Comparison of ENCODE assay signal across 8 mouse cellular contexts in the genomic region with DNA sequence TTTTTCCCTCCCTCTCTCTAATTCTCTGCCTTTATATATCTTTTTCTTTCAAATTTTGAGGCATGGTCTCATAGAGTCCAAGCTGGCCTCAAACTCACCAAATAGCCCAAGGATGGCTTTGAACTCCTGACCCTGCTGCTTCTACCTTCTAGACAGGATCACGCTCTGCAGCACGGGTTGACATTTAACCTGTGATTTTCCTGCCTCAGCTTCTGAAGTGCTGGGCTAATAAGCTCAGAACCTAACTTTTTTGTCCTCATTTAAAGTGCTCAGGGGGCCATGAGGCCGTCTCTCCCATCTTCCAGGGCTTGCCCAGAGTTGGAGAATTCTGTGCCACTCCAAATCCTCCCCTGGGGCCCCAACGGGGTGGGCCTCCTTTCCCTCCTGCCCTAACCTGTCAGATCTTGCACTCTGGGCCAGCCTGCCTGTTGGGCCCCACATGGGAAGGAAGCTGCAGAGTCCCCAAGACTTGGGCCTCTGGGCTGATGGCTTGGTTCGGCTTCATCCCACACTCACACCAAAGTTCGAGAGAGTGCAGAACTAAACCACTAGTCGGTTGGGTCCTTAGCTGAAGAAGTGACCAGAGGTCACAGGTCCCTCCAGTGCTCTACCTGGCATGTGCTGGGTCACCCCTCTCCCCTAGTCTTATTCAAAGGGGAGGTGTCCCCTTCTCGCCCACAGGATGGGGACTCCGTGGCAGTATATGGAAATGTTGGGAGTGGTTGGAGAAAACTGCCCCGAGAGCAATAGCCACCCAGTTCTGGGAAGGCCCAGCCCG. TPM values are rescaled to one million over a fixed set of nuclear protein-coding genes. Genes with fewer than 3 reads are reported as not detected.
DNase-seq lines count a peak whose midpoint lies in the region; ATAC-seq lines count a peak whose summit lies in the region.

No protein-coding gene starts in this region.

- H3K36me3 ChIP-seq in liver, embryonic 11.5 days (ENCODE audit: control insufficient read depth, insufficient read depth, low read length): no peaks in the 10 kb centered on the region
- H3K36me3 ChIP-seq in embryonic facial prominence, embryonic 14.5 days (ENCODE audit: control insufficient read depth, insufficient read depth, low read length): no peaks in the 10 kb centered on the region

- no peak for DNase-seq in liver, embryonic 11.5 days (ENCODE audit: low spot score)
- no peak for DNase-seq in liver
- no peak for DNase-seq in embryonic facial prominence, embryonic 14.5 days (ENCODE audit: low spot score)
- DNase-seq in induced T-regulatory cell, adult 2 months (ENCODE audit: low read depth): peak; percentile 66
- DNase-seq in neural tube, embryonic 10.5 days (ENCODE audit: extremely low spot score, low spot score): peak; percentile 27
- DNase-seq in urinary bladder, postnatal 4 days (ENCODE audit: low spot score in 2 of 2): no peak
- no peak for DNase-seq in yolk sac, embryonic 10.5 days (ENCODE audit: low spot score)
- no peak for DNase-seq in cerebellum, adult 11-12 months

- peak overlapping the region; percentile 87 for H3K27ac ChIP-seq in liver, embryonic 11.5 days (ENCODE audit: low read depth, low read length)
- peak overlapping the region; percentile 99 for H3K27ac ChIP-seq in embryonic facial prominence, embryonic 14.5 days (replicated peaks; ENCODE audit: low read depth, low read length)

- no peak overlapping the region for H3K4me3 ChIP-seq in liver, embryonic 11.5 days (ENCODE audit: low read depth, low read length)
- H3K4me3 ChIP-seq in embryonic facial prominence, embryonic 14.5 days (ENCODE audit: low read depth, low read length): no peak overlapping the region

- peaks cover 59% of the 10 kb centered on the region for H3K4me1 ChIP-seq in liver, embryonic 11.5 days (replicated peaks; ENCODE audit: control insufficient read depth, insufficient read depth, low read length)
- peaks cover 53% of the 10 kb centered on the region for H3K4me1 ChIP-seq in embryonic facial prominence, embryonic 14.5 days (ENCODE audit: control insufficient read depth, insufficient read depth, low read length)

- H3K9me3 ChIP-seq in liver, embryonic 11.5 days (ENCODE audit: control insufficient read depth, low read length): no peaks in the 10 kb centered on the region
- H3K9me3 ChIP-seq in embryonic facial prominence, embryonic 14.5 days (ENCODE audit: control insufficient read depth, low read length): no peaks in the 10 kb centered on the region

- WGBS in liver, embryonic 11.5 days: 53% methylated on average over 11 of the region's 11 CpGs
- 48% methylated on average over 11 of the region's 11 CpGs for WGBS in embryonic facial prominence, embryonic 14.5 days

- peak overlapping the region; percentile 78; the same call in 1 of the 2 replicates for H3K9ac ChIP-seq in liver, embryonic 11.5 days (ENCODE audit: low read depth, low read length)
- H3K9ac ChIP-seq in embryonic facial prominence, embryonic 14.5 days (ENCODE audit: low read depth, low read length): peak overlapping the region; percentile 94; the same call in 1 of the 2 replicates

- ATAC-seq in liver, embryonic 11.5 days (replicated peaks; ENCODE audit: low FRiP score): no peak
- no peak for ATAC-seq in embryonic facial prominence, embryonic 14.5 days (ENCODE audit: low read depth)

- H3K27me3 ChIP-seq in liver, embryonic 11.5 days (replicated peaks; ENCODE audit: control insufficient read depth, insufficient read depth, low read length): no peaks in the 10 kb centered on the region
- no peaks in the 10 kb centered on the region for H3K27me3 ChIP-seq in embryonic facial prominence, embryonic 14.5 days (replicated peaks; ENCODE audit: control insufficient read depth, insufficient read depth, low read length)

- peak overlapping the region; percentile 93 for H3K4me2 ChIP-seq in liver, embryonic 11.5 days
- H3K4me2 ChIP-seq in embryonic facial prominence, embryonic 14.5 days (ENCODE audit: low read depth, low read length): peak overlapping the region; percentile 89

RNA-seq across cellular contexts. Expression of gene Nanos3, which starts 14.5 kb away (rescaled TPM):
- 1.2 and 1.8 TPM in 2 replicates for polyA plus RNA-seq in liver, embryonic 11.5 days (2014; fragmentation: Nextera tagmentation; extraction: Ambion mirVana)
- 3.0 and 4.5 TPM in 2 replicates for polyA plus RNA-seq in embryonic facial prominence, embryonic 14.5 days (2014; fragmentation: Nextera tagmentation; extraction: Ambion mirVana)

RNA-seq across cellular contexts. Expression of gene Zswim4, which starts 37.3 kb away (rescaled TPM):
- 7.9 and 9.1 TPM in 2 replicates for polyA plus RNA-seq in liver, embryonic 11.5 days (2014; fragmentation: Nextera tagmentation; extraction: Ambion mirVana)
- 11.0 and 12.4 TPM in 2 replicates for polyA plus RNA-seq in embryonic facial prominence, embryonic 14.5 days (2014; fragmentation: Nextera tagmentation; extraction: Ambion mirVana)

RNA-seq across cellular contexts. Expression of gene D8Ertd738e, which starts 50.0 kb away (rescaled TPM):
- polyA plus RNA-seq in liver, embryonic 11.5 days (2014; fragmentation: Nextera tagmentation; extraction: Ambion mirVana): 323 and 339 TPM in 2 replicates
- polyA plus RNA-seq in embryonic facial prominence, embryonic 14.5 days (2014; fragmentation: Nextera tagmentation; extraction: Ambion mirVana): 371 and 387 TPM in 2 replicates

RNA-seq across cellular contexts. Expression of gene 4930432K21Rik, which starts 51.7 kb away (rescaled TPM):
- 0.36 and 0.47 TPM in 2 replicates for polyA plus RNA-seq in liver, embryonic 11.5 days (2014; fragmentation: Nextera tagmentation; extraction: Ambion mirVana)
- 0.77 and 1.0 TPM in 2 replicates for polyA plus RNA-seq in embryonic facial prominence, embryonic 14.5 days (2014; fragmentation: Nextera tagmentation; extraction: Ambion mirVana)

RNA-seq across cellular contexts. Expression of gene Cc2d1a, which starts 51.8 kb away (rescaled TPM):
- 13.7 and 14.1 TPM in 2 replicates for polyA plus RNA-seq in liver, embryonic 11.5 days (2014; fragmentation: Nextera tagmentation; extraction: Ambion mirVana)
- 20.2 and 21.3 TPM in 2 replicates for polyA plus RNA-seq in embryonic facial prominence, embryonic 14.5 days (2014; fragmentation: Nextera tagmentation; extraction: Ambion mirVana)

Comparison
In these comparisons a context has a peak if more than half of its experiments do, and no peak if none do; other contexts are left out.
1. DNase-seq: peak in induced T-regulatory cell, adult 2 months (single experiment) and neural tube, embryonic 10.5 days (single experiment); none in liver, embryonic 11.5 days (single experiment), liver (single experiment), embryonic facial prominence, embryonic 14.5 days (single experiment), urinary bladder, postnatal 4 days (0 of 2), yolk sac, embryonic 10.5 days (single experiment) and cerebellum, adult 11-12 months (single experiment).